Mouse (Mus musculus) ovary, postnatal 14 days (tissue): Measurements from ENCODE around the gene C1qtnf6.

Source experiments
- DNase-seq: peaks from one replicate; pipeline ENCODE4 v3.0.0; 2022; ENCODE audit warnings: low spot score

The C1qtnf6 gene

DNA sequence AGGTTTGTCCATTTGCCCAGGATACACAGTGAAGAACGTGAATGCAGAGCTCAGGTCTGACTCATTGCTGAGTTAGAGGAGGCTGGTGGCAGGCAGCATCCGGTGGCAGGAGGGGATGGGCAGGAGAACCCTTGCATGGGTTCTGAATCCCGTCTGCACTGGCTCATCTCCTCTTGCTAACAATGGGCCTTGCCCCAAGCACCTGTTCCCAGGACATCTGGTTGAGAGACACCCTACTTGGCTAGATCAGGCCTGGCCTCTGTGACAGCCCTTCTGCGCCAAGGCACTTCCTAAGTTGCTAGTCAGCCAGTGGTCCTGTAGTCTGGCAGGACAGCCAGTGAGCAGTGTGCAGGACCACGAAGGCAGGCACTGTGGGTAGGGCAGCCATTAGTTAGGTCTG, 51.7 kb downstream of the C1qtnf6 start:
- DNase-seq, result no peak

DNA sequence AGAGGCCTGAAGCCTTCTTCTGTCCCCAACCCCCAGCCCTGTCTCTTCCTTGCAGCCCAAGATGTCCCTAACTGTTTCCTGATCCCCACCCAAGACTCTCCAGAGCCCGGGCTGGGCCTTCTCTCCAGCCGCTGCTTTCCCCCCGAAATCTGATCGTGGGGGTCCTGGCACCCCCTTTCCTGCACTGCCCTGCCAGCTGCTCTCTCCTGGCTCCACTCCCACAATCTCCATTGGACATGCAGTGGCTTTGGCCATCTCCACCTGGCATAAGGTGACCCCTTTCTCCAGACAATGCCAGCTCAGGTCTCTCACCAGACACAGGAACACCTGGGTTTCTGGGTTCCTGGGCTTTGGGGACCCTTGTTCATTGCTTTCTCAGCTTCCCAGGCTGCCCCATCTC, 53.1 kb downstream of the C1qtnf6 start:
- DNase-seq, result no peak

DNA sequence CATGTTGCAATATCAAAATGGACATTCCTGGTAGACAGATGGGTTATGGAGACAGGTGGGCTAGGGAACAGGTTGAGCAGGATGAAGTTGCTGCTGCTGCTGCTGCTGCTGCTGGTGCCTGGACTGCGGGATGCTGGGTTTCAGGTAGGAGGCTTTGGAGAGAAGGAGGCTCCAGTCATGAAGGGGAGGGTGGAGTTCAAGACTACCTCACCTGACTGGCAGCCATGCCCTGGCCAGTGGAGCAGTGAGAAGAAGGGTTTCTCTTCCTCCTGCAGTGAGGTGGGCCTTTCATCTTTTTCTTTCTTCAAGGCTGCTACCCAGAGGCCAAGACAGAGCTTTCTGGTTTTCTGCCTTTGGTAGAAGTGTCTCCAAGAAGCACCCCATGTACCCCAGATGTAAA, 54.3 kb downstream of the C1qtnf6 start:
- no peak for DNase-seq

DNA sequence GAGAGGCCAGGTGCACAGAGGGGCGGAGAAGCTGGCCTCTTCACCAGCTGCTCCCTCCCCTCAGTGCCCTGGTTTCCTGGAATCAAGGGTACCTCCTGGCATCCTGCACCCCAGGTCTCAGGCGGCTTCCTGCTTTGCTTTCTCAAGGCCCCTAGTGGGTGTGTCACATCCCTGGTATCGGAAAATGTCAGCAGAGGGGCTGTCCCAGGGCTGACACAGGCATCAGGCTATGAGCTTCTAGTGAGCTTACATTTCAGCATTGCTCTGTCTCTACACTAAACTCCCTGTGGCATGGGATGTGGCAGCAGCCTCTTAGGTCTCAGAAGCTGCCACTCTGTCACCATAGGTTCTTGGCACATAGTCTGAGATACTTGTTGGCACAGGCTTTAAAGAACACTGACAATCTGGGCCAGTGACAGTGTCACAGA, 55.6 kb downstream of the C1qtnf6 start:
- no peak for DNase-seq

DNA sequence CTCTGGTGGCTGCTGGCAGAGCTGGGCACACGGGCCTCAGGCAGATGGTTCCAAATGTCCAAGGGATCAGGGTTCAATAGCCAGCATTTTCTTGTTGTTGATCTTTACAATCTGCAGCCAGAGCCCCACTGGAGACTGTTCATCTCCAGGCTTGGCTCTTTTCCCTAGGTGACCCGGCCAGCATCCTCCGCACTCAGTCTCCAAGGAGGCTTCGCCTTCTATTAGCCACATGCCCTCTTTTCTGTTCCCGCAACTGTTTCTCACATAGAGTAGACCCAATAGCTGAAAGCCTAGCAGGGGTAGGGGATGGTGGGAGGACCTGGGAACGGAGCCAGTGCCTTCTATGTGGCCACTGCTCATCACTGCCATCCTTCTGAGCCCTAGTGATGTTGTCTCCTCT, 57.8 kb downstream of the C1qtnf6 start:
- DNase-seq, result no peak
